Mouse (Mus musculus): ENCODE results near the gene Pakap. TPM values are rescaled to one million over a fixed set of nuclear protein-coding genes. Genes with fewer than 3 reads are reported as not detected.
A peak's percentile ranks its signal among the peaks of the same experiment; 100 is the strongest.

Pakap gene
- total and polyA plus RNA-seq, 2 experiments from 2014 or later, result 6.9 to 9.5 TPM

DNA sequence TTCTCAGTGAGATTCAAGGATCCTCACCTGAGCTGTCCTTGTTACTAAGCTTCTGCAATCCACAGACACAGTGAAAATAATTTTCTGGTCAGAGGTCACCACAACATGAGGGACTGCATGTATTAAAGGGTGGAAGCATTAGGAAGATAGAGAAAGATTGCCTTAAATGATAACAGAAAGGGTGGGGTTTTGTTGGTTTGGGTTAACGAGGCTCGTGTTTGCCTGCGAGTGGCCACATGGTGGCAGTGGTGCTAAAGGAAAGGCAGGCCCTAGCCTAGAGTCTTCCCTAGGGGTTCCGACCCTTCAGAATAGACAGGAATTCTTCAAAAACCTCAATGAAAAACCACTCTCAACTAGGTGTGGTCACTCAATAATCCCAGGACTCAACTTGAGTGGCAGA is 333.2 kb downstream of the Pakap start:
- DNase-seq (peak; percentile 64), ATAC-seq (peak; percentile 64)
- Histone ChIP-seq H3K4me3 (ENCODE audit: low read depth, low read length) (no peak overlapping the region), H3K36me3 (ENCODE audit: insufficient read depth) (no peaks in the 10 kb centered on the region), H3K27me3 (ENCODE audit: insufficient read depth, low read length) (no peaks in the 10 kb centered on the region), H3K9me3 (ENCODE audit: low read length) (no peaks in the 10 kb centered on the region), H3K4me2 (ENCODE audit: low read depth) (no peak overlapping the region), H3K9ac (no peak overlapping the region), H3K27ac (ENCODE audit: low read depth, low read length) (no peak overlapping the region), H3K4me1 (ENCODE audit: insufficient read depth) (no peaks in the 10 kb centered on the region)
- TF ChIP-seq CTCF (IDR thresholded peaks at IDR 0.05; ENCODE audit: low read depth), result peak; percentile 83
- 5% methylated on average over 4 of the region's 4 CpGs for WGBS

GRCm38 (mm10) chr4:57902619-57903018 is 334.6 kb downstream of the Pakap start:
- Histone ChIP-seq H3K27me3 (ENCODE audit: insufficient read depth, low read length) (no peaks in the 10 kb centered on the region; the same call in 1 of the 2 replicates), H3K4me3 (ENCODE audit: low read depth, low read length) (no peak overlapping the region), H3K36me3 (ENCODE audit: insufficient read depth) (no peaks in the 10 kb centered on the region), H3K4me2 (ENCODE audit: low read depth) (no peak overlapping the region), H3K27ac (ENCODE audit: low read depth, low read length) (no peak overlapping the region), H3K9ac (no peak overlapping the region), H3K4me1 (ENCODE audit: insufficient read depth) (no peaks in the 10 kb centered on the region), H3K9me3 (ENCODE audit: low read length) (no peaks in the 10 kb centered on the region)
- no peak for DNase-seq
- 79% methylated on average over 5 of the region's 5 CpGs for WGBS
- no peak for TF ChIP-seq CTCF (IDR thresholded peaks at IDR 0.05; ENCODE audit: low read depth)
- no peak for ATAC-seq

GRCm38 (mm10) chr4:57904211-57904610 is 336.2 kb downstream of the Pakap start:
- Histone ChIP-seq H3K4me3 (ENCODE audit: low read depth, low read length) (no peak overlapping the region), H3K27ac (ENCODE audit: low read depth, low read length) (no peak overlapping the region), H3K36me3 (ENCODE audit: insufficient read depth) (no peaks in the 10 kb centered on the region), H3K9ac (no peak overlapping the region), H3K4me1 (ENCODE audit: insufficient read depth) (no peaks in the 10 kb centered on the region), H3K27me3 (ENCODE audit: insufficient read depth, low read length) (no peaks in the 10 kb centered on the region; the same call in 1 of the 2 replicates), H3K9me3 (ENCODE audit: low read length) (no peaks in the 10 kb centered on the region), H3K4me2 (ENCODE audit: low read depth) (no peak overlapping the region)
- ATAC-seq (peak; percentile 68), DNase-seq (peak; percentile 79)
- 8% methylated on average over 5 of the region's 5 CpGs for WGBS
- TF ChIP-seq CTCF (IDR thresholded peaks at IDR 0.05; ENCODE audit: low read depth), result peak; percentile 92

DNA sequence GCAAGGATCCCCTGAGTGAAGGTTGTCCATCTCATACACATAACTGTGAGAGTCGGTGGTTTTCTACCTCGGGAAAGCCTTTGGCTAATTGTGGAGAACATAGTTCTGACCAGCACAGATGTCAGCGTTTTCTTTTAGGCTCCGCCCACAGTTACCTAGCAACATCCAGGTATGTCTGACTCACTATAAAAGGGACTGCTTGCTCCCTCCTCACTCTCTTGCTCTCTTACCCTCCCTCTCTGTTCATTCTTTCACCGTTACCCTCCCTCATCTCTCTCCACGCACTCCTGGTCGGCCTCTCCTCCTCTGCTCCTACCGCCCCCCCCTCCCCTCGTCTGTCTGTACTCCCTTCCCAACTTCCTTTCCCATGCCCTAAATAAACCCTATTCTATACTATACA is 336.7 kb downstream of the Pakap start:
- TF ChIP-seq CTCF (IDR thresholded peaks at IDR 0.05; ENCODE audit: low read depth), result no peak
- Histone ChIP-seq H3K9me3 (ENCODE audit: low read length) (no peaks in the 10 kb centered on the region), H3K36me3 (ENCODE audit: insufficient read depth) (no peaks in the 10 kb centered on the region), H3K4me2 (ENCODE audit: low read depth) (no peak overlapping the region), H3K9ac (no peak overlapping the region), H3K27ac (ENCODE audit: low read depth, low read length) (no peak overlapping the region), H3K4me1 (ENCODE audit: insufficient read depth) (no peaks in the 10 kb centered on the region), H3K4me3 (ENCODE audit: low read depth, low read length) (no peak overlapping the region), H3K27me3 (ENCODE audit: insufficient read depth, low read length) (no peaks in the 10 kb centered on the region; the same call in 1 of the 2 replicates)
- peak; percentile 13; the same call in 1 of the 2 replicates for ATAC-seq
- 24% methylated on average over 9 of the region's 9 CpGs for WGBS
- no peak for DNase-seq

GRCm38 (mm10) chr4:57906708-57907107 is 338.7 kb downstream of the Pakap start:
- ATAC-seq (no peak), DNase-seq (no peak)
- no peaks in the 10 kb centered on the region for H3K4me1 ChIP-seq (ENCODE audit: insufficient read depth)
- 21% methylated on average over 2 of the region's 2 CpGs for WGBS
- H3K27me3 ChIP-seq (ENCODE audit: insufficient read depth, low read length), result no peaks in the 10 kb centered on the region; the same call in 1 of the 2 replicates
- no peaks in the 10 kb centered on the region for H3K36me3 ChIP-seq (ENCODE audit: insufficient read depth)
- no peak overlapping the region for H3K27ac ChIP-seq (ENCODE audit: low read depth, low read length)
- no peak for TF ChIP-seq CTCF (IDR thresholded peaks at IDR 0.05; ENCODE audit: low read depth)
- no peaks in the 10 kb centered on the region for H3K9me3 ChIP-seq (ENCODE audit: low read length)
- H3K4me2 ChIP-seq (ENCODE audit: low read depth), result no peak overlapping the region
- H3K4me3 ChIP-seq (ENCODE audit: low read depth, low read length), result no peak overlapping the region
- H3K9ac ChIP-seq, result no peak overlapping the region

GRCm38 (mm10) chr4:57908860-57909259 is 340.9 kb downstream of the Pakap start:
- Histone ChIP-seq H3K9me3 (ENCODE audit: low read length) (no peaks in the 10 kb centered on the region), H3K27ac (ENCODE audit: low read depth, low read length) (no peak overlapping the region), H3K27me3 (ENCODE audit: insufficient read depth, low read length) (no peaks in the 10 kb centered on the region; the same call in 1 of the 2 replicates), H3K4me3 (ENCODE audit: low read depth, low read length) (no peak overlapping the region), H3K4me1 (ENCODE audit: insufficient read depth) (no peaks in the 10 kb centered on the region), H3K9ac (no peak overlapping the region), H3K4me2 (ENCODE audit: low read depth) (no peak overlapping the region), H3K36me3 (ENCODE audit: insufficient read depth) (no peaks in the 10 kb centered on the region)
- no peak for TF ChIP-seq CTCF (IDR thresholded peaks at IDR 0.05; ENCODE audit: low read depth)
- 91% methylated on average over 6 of the region's 6 CpGs for WGBS
- no peak for ATAC-seq
- no peak for DNase-seq

DNA sequence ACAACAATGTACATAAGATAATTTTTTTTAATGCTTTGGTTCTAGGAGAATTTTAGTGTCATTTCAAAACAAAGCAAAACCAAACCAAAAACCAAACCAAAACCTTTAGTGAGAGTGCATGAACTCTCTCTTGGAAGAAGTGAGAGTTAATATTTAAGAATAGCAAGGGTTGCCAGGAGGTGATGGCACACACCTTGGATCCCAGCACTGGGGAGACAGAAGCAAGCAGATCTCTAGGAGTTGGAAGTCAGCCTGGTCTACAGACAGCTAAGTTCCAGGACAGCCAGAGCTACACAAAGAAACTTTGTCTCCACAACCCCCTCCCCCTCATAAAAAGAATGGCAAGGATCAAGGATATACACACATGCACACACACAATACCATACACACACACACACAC is 345.0 kb downstream of the Pakap start:
- no peak overlapping the region for H3K4me3 ChIP-seq (ENCODE audit: low read depth, low read length)
- H3K9ac ChIP-seq, result no peak overlapping the region
- H3K27me3 ChIP-seq (ENCODE audit: insufficient read depth, low read length), result no peaks in the 10 kb centered on the region
- no peak overlapping the region for H3K27ac ChIP-seq (ENCODE audit: low read depth, low read length)
- ATAC-seq (no peak), DNase-seq (no peak)
- H3K4me2 ChIP-seq (ENCODE audit: low read depth), result no peak overlapping the region
- H3K4me1 ChIP-seq (ENCODE audit: insufficient read depth), result no peaks in the 10 kb centered on the region
- no peaks in the 10 kb centered on the region for H3K9me3 ChIP-seq (ENCODE audit: low read length)
- no peak for TF ChIP-seq CTCF (IDR thresholded peaks at IDR 0.05; ENCODE audit: low read depth)
- no peaks in the 10 kb centered on the region for H3K36me3 ChIP-seq (ENCODE audit: insufficient read depth)
